ENCODE assay signal across 30 mouse cellular contexts in the genomic region with DNA sequence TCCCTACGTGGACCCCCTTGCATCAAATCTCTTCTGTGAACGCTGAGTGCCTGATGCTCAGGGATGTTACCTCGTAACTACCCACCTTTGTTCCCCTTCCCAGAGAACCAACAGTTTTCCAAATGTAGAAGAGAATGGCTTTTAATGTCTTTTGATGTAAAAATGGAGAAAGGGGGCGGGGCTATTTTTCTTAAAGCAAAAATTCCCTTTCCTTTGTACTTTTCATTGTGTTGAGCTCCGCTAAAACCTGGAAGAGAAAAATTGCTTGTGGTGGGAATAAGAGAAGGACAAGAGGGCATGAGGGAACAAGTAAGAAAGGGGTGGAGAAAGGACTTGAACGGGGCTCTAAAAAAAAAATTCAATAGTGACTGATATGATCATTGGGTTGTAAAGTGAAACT. TPM values are rescaled to one million over a fixed set of nuclear protein-coding genes. Genes with fewer than 3 reads are reported as not detected.
DNase-seq lines count a peak whose midpoint lies in the region; ATAC-seq and TF ChIP-seq lines count a peak whose summit lies in the region.
"Had no signal": no experiment of that assay in that cellular context is flagged by ENCODE, and none has a peak within 500 bp of the region (broad histone marks: within the 10 kb centered on the region; RNA-seq: fewer than 3 reads in every experiment).

TSS of gene Fmo6 (minus strand) at position 101 of the 400 bp plus-strand sequence.

- peak within 1 kb of the TSS; percentile 5; the same call in 1 of the 2 replicates for H3K27ac ChIP-seq in heart, embryonic 13.5 days (replicated peaks)
- H3K27ac ChIP-seq in kidney, embryonic 16.5 days (ENCODE audit: low read length), result peak within 1 kb of the TSS; percentile 89
- H3K27ac ChIP-seq in lung, postnatal 0 days (ENCODE audit: low read length), result 0 out of 2 replicates have a peak within 1 kb of the TSS, but pooled peaks have one; percentile 20
- H3K27ac ChIP-seq in stomach, postnatal 0 days (replicated peaks), result 0 out of 2 replicates have a peak within 1 kb of the TSS, but pooled peaks have one; percentile 20
- H3K27ac ChIP-seq: forebrain, embryonic 15.5 days; hindbrain, postnatal 0 days; left cerebral cortex, adult 2 months had no signal

- H3K9me3 ChIP-seq in heart, embryonic 13.5 days, result no peaks in the 10 kb centered on the region
- no peaks in the 10 kb centered on the region for H3K9me3 ChIP-seq in kidney, embryonic 16.5 days (ENCODE audit: low read length)
- no peaks in the 10 kb centered on the region for H3K9me3 ChIP-seq in lung, postnatal 0 days (ENCODE audit: low read length)
- H3K9me3 ChIP-seq in stomach, postnatal 0 days (ENCODE audit: control insufficient read depth, low read length), result no peaks in the 10 kb centered on the region
- H3K9me3 ChIP-seq: forebrain, embryonic 15.5 days had no signal

- 74% methylated on average over 6 of the region's 6 CpGs for WGBS in heart, embryonic 13.5 days
- WGBS in kidney, embryonic 16.5 days, result 71% methylated on average over 6 of the region's 6 CpGs
- 82% methylated on average over 6 of the region's 6 CpGs for WGBS in lung, postnatal 0 days
- 74% methylated on average over 6 of the region's 6 CpGs for WGBS in stomach, postnatal 0 days

- TF ChIP-seq EP300 in lung, postnatal 0 days (IDR thresholded peaks at IDR 0.05), result no peak
- no peak for TF ChIP-seq EP300 in stomach, postnatal 0 days (optimal IDR thresholded peaks at IDR 0.05)

- H3K36me3 ChIP-seq in heart, embryonic 13.5 days, result no peaks in the 10 kb centered on the region
- no peaks in the 10 kb centered on the region for H3K36me3 ChIP-seq in kidney, embryonic 16.5 days (ENCODE audit: insufficient read depth, low read length)
- no peaks in the 10 kb centered on the region for H3K36me3 ChIP-seq in lung, postnatal 0 days (ENCODE audit: insufficient read depth, low read length)
- no peaks in the 10 kb centered on the region for H3K36me3 ChIP-seq in stomach, postnatal 0 days (ENCODE audit: control insufficient read depth, insufficient read depth, low read length)
- H3K36me3 ChIP-seq: forebrain, embryonic 15.5 days had no signal

- DNase-seq in heart, postnatal 4 days, result no peak
- DNase-seq in kidney, adult 18-20 months, result no peak
- DNase-seq in lung, postnatal 0 days (ENCODE audit: low spot score), result no peak
- DNase-seq in lung, postnatal 14 days, result no peak
- no peak for DNase-seq in stomach, postnatal 0 days (ENCODE audit: low spot score)
- DNase-seq in adrenal gland, postnatal 25 days, result no peak
- DNase-seq: cerebellum, adult 11-12 months; cerebellum, postnatal 25 days; embryo, embryonic 11 days; gastrocnemius, postnatal 14 days; kidney, adult 11 months; layer of hippocampus, adult 9-11 months; liver, postnatal 0 days; right cerebral cortex, adult 18-20 months had no signal

- no peak for TF ChIP-seq CTCF in lung, postnatal 0 days (IDR thresholded peaks at IDR 0.05)
- TF ChIP-seq CTCF in stomach, postnatal 0 days (IDR thresholded peaks at IDR 0.05; ENCODE audit: low read depth), result no peak

- H3K27me3 ChIP-seq in heart, embryonic 13.5 days (replicated peaks), result no peaks in the 10 kb centered on the region
- no peaks in the 10 kb centered on the region for H3K27me3 ChIP-seq in kidney, embryonic 16.5 days (ENCODE audit: insufficient read depth, low read length)
- H3K27me3 ChIP-seq in lung, postnatal 0 days (replicated peaks; ENCODE audit: insufficient read depth, low read length), result no peaks in the 10 kb centered on the region
- H3K27me3 ChIP-seq in stomach, postnatal 0 days (ENCODE audit: control insufficient read depth, insufficient read depth, low read length), result no peaks in the 10 kb centered on the region
- H3K27me3 ChIP-seq: forebrain, embryonic 15.5 days had no signal

- H3K9ac ChIP-seq in heart, embryonic 13.5 days, result no peak within 1 kb of the TSS
- no peak within 1 kb of the TSS for H3K9ac ChIP-seq in kidney, embryonic 16.5 days (replicated peaks; ENCODE audit: low read length)
- no peak within 1 kb of the TSS for H3K9ac ChIP-seq in lung, postnatal 0 days (replicated peaks; ENCODE audit: low read depth)
- no peak within 1 kb of the TSS for H3K9ac ChIP-seq in stomach, postnatal 0 days (ENCODE audit: low read length)
- H3K9ac ChIP-seq: forebrain, embryonic 15.5 days; liver, postnatal 0 days had no signal

- H3K4me1 ChIP-seq in heart, embryonic 13.5 days, result no peaks in the 10 kb centered on the region
- H3K4me1 ChIP-seq in kidney, embryonic 16.5 days (ENCODE audit: insufficient read depth, low read length), result peaks cover 12% of the 10 kb centered on the region; the same call in 1 of the 2 replicates
- no peaks in the 10 kb centered on the region for H3K4me1 ChIP-seq in lung, postnatal 0 days (ENCODE audit: insufficient read depth, low read depth, low read length)
- no peaks in the 10 kb centered on the region for H3K4me1 ChIP-seq in stomach, postnatal 0 days (replicated peaks; ENCODE audit: control insufficient read depth, insufficient read depth)
- H3K4me1 ChIP-seq: forebrain, embryonic 15.5 days had no signal

- no peak for ATAC-seq in heart, embryonic 13.5 days (ENCODE audit: extremely low read depth, insufficient number of reproducible peaks, low FRiP score, low TSS enrichment)
- no peak for ATAC-seq in kidney, embryonic 16.5 days (ENCODE audit: low FRiP score, low TSS enrichment)
- ATAC-seq in lung, postnatal 0 days, result no peak
- no peak for ATAC-seq in stomach, postnatal 0 days (ENCODE audit: low FRiP score, low TSS enrichment)
- ATAC-seq: forebrain, embryonic 15.5 days; hindbrain, postnatal 0 days; liver, postnatal 0 days had no signal

- no peak within 1 kb of the TSS for H3K4me3 ChIP-seq in heart, embryonic 13.5 days
- no peak within 1 kb of the TSS for H3K4me3 ChIP-seq in kidney, embryonic 16.5 days (ENCODE audit: low read length)
- H3K4me3 ChIP-seq in lung, postnatal 0 days (ENCODE audit: low read depth, low read length), result no peak within 1 kb of the TSS
- H3K4me3 ChIP-seq in stomach, postnatal 0 days (ENCODE audit: low read depth, low read length), result no peak within 1 kb of the TSS
- H3K4me3 ChIP-seq: forebrain, embryonic 15.5 days; left cerebral cortex, adult 2 months had no signal

- H3K4me2 ChIP-seq in heart, embryonic 13.5 days, result no peak within 1 kb of the TSS
- H3K4me2 ChIP-seq in kidney, embryonic 16.5 days (replicated peaks; ENCODE audit: low read depth, low read length), result no peak within 1 kb of the TSS
- H3K4me2 ChIP-seq in lung, postnatal 0 days (replicated peaks; ENCODE audit: low read depth, low read length), result no peak within 1 kb of the TSS
- no peak within 1 kb of the TSS for H3K4me2 ChIP-seq in stomach, postnatal 0 days (replicated peaks; ENCODE audit: low read depth)
- H3K4me2 ChIP-seq: forebrain, embryonic 15.5 days; liver, embryonic 11.5 days; midbrain, embryonic 11.5 days had no signal

RNA-seq across cellular contexts. Expression of gene Fmo6, which starts in this region (rescaled TPM):
- not detected in 2 replicates for polyA plus RNA-seq in heart, embryonic 13.5 days (2015; fragmentation: Nextera tagmentation; extraction: Ambion mirVana)
- not detected for total RNA-seq in heart, postnatal 4 days (2021)
- 0.20 and 0.21 TPM in 2 replicates for polyA plus RNA-seq in kidney, embryonic 16.5 days (2015; fragmentation: Nextera tagmentation; extraction: Ambion mirVana)
- polyA plus RNA-seq in lung, postnatal 0 days (2015; fragmentation: Nextera tagmentation; extraction: Ambion mirVana), result 0.08 and 0.16 TPM in 2 replicates
- 0.08 TPM in 1 of 2 replicates, not detected in the other for polyA plus RNA-seq in stomach, postnatal 0 days (2015; fragmentation: Nextera tagmentation; extraction: Ambion mirVana)
- not detected in 2 replicates for total RNA-seq in adrenal gland, postnatal 25 days (2021)
- total RNA-seq: adrenal gland, postnatal 4 days; ES-E14; gastrocnemius, postnatal 14 days; hindbrain, postnatal 0 days; left cerebral cortex, adult 2 months; left cerebral cortex, postnatal 36 days; megakaryocyte progenitor cell, adult 5-6 weeks had no signal
- polyA plus RNA-seq: forebrain, embryonic 15.5 days; heart, postnatal 0 days; hindbrain, embryonic 11.5 days; hindbrain, postnatal 0 days; large intestine, adult 2 months; liver, embryonic 11.5 days; liver, postnatal 0 days; midbrain, embryonic 11.5 days; midbrain, postnatal 0 days; neural tube, embryonic 14.5 days had no signal

Comparison
In these comparisons a context has a peak if more than half of its experiments do, and no peak if none do; other contexts are left out.
1. H3K27ac ChIP-seq: peak in every context shown above with its lines; median percentile 89 in kidney, embryonic 16.5 days; 20 in lung, postnatal 0 days; 20 in stomach, postnatal 0 days; 5 in heart, embryonic 13.5 days.